Mouse (Mus musculus): Measurements from ENCODE around the gene Lysmd1.

- no peak for TF ChIP-seq E2F4 (IDR thresholded peaks at IDR 0.05; ENCODE audit: insufficient read depth)
- TF ChIP-seq CEBPB (IDR thresholded peaks at IDR 0.05; ENCODE audit: insufficient read depth, poor library complexity, severe bottlenecking): no peak
- no peak for TF ChIP-seq POLR2A (IDR thresholded peaks at IDR 0.05; ENCODE audit: insufficient read length, low read depth)
- no peak for TF ChIP-seq TCF3 (IDR thresholded peaks at IDR 0.05; ENCODE audit: insufficient read length, low read depth)
- no peak for TF ChIP-seq POLR2AphosphoS2 (IDR thresholded peaks at IDR 0.05; ENCODE audit: insufficient read length, low read depth)
- TF ChIP-seq MYOG (IDR thresholded peaks at IDR 0.05; ENCODE audit: control insufficient read depth in 1 of 3, insufficient read depth in 1 of 3, insufficient read length in 2 of 3, low read depth in 2 of 3): no peak
- no peak for TF ChIP-seq USF1 (IDR thresholded peaks at IDR 0.05; ENCODE audit: low read depth)
- no peak for TF ChIP-seq MAX (IDR thresholded peaks at IDR 0.05; ENCODE audit: low read depth)
- no peak for TF ChIP-seq TCF12 (IDR thresholded peaks at IDR 0.05; ENCODE audit: insufficient read depth, poor library complexity, severe bottlenecking)
- TF ChIP-seq MYOD1 (IDR thresholded peaks at IDR 0.05; ENCODE audit: control insufficient read depth in 1 of 3, insufficient read length in 2 of 3, low read depth in 2 of 3): no peak
- no peak for TF ChIP-seq SRF (IDR thresholded peaks at IDR 0.05; ENCODE audit: control insufficient read depth, insufficient read length, low read depth)
- no peak for TF ChIP-seq REST (IDR thresholded peaks at IDR 0.05; ENCODE audit: insufficient read depth, insufficient read length)
These were observed 40.2 kb downstream of the Lysmd1 start for GRCm38 (mm10) chr3:95174011-95174592.
